Mouse (Mus musculus) intestine, embryonic 14.5 days (tissue): ENCODE measurements at regions not wholly inside any gene's neighbourhood (a gene's known extent, or its start where the extent isn't known, plus 50 kb on each side); places are given as distances from the start of the nearest gene placed in this dataset.
A peak's percentile ranks its signal among the peaks of the same experiment; 100 is the strongest.

Experiments
- ATAC-seq: fragments of 200-750 bp; cut with Nextera tagmentation; replicated peaks from 2 replicates; pipeline ENCODE4 v1.8.0; 2017; ENCODE audit warnings: low read depth, moderate number of reproducible peaks, moderate TSS enrichment, moderate library complexity; ENCODE audit not compliant: low FRiP score, low TSS enrichment
- DNase-seq: peaks from one replicate; pipeline ENCODE4 v3.0.0-alpha.2; 2018; ENCODE audit warnings: low spot score
- H3K27ac ChIP-seq: fragments of 300-500 bp; sonication (generic); 2 replicates; pipeline ENCODE4 v1.5.1; 2014; ENCODE audit warnings: low read depth, mild to moderate bottlenecking, control low read depth
- H3K27me3 ChIP-seq: fragments of 300-500 bp; sonication (generic); replicated peaks from 2 replicates; pipeline ENCODE4 v1.6.1; 2014; ENCODE audit warnings: low read length, control low read depth; ENCODE audit not compliant: control insufficient read depth, insufficient read depth
- H3K36me3 ChIP-seq: fragments of 300-500 bp; sonication (generic); 2 replicates; pipeline ENCODE4 v1.6.1; 2014; ENCODE audit warnings: low read length, control low read depth; ENCODE audit not compliant: control insufficient read depth, insufficient read depth
- H3K4me1 ChIP-seq: fragments of 300-500 bp; sonication (generic); replicated peaks from 2 replicates; pipeline ENCODE4 v1.6.1; 2014; ENCODE audit warnings: low read length, control low read depth, mixed read lengths; ENCODE audit not compliant: control insufficient read depth, insufficient read depth
- H3K4me2 ChIP-seq: fragments of 300-500 bp; sonication (generic); 2 replicates; pipeline ENCODE4 v1.6.1; 2014; ENCODE audit warnings: low read length
- H3K4me3 ChIP-seq: fragments of 300-500 bp; sonication (generic); 2 replicates; pipeline ENCODE4 v1.5.1; 2014; ENCODE audit warnings: low read depth, low read length, control low read depth, mixed read lengths
- H3K9ac ChIP-seq: fragments of 300-500 bp; sonication (generic); 2 replicates; pipeline ENCODE4 v1.6.1; 2014; ENCODE audit warnings: mild to moderate bottlenecking, low read length
- H3K9me3 ChIP-seq: fragments of 300-500 bp; sonication (generic); 2 replicates; pipeline ENCODE4 v1.6.1; 2016; ENCODE audit warnings: low read length, control low read depth; ENCODE audit not compliant: control insufficient read depth
- WGBS: fragments of 180-500 bp; shearing (Covaris S2); extraction: QIAGEN DNeasy Blood & Tissue Kit; methylation state at CpG from one replicate; pipeline ENCODE4 v1.1.7; 2014; 5-methylcytosine and 5-hydroxymethylcytosine counted together

DNA sequence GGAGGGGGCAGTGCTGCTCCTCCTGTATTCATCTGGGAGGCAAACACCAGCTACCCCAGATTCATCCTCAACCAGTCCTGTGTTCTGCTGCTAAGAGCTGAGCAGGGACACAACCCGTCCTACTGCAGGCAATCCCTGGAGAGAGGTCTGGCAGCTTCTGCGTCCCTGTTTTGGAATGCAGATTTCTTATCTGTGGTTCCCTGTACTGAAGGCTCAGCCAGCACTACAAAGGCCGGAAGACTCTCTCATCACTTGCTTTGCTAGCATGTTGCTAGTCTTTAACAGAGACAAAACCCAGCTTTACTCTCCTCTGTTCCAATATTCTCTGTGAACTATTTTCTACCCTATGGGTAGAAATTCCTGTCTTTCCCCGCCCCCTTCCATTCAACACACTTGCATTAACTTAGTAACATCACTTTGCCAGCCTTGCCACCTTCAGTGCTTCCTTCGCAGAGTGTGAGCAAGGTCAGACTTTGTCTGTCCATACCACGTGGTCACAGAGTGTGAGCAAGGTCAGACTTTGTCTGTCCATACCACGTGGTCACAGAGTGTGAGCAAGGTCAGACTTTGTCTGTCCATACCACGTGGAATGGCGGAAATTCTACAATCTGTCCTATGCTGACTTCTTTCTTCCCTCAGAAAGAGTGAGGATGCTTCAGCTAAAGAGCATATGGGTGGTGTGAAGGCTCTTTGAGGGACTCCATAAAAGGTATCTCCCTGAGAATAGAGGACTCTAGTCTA lies 98.9 kb upstream of the Rgs17 start:
- peak; percentile 52; the same call in 1 of the 2 replicates for ATAC-seq
- H3K27me3 ChIP-seq = no peaks in the 10 kb centered on the region
- WGBS = 49% methylated on average over 9 of the region's 9 CpGs
- H3K36me3 ChIP-seq = no peaks in the 10 kb centered on the region
- no peak overlapping the region for H3K4me2 ChIP-seq
- H3K9me3 ChIP-seq = no peaks in the 10 kb centered on the region
- DNase-seq = no peak
- no peak overlapping the region for H3K4me3 ChIP-seq
- H3K9ac ChIP-seq = no peak overlapping the region
- no peaks in the 10 kb centered on the region for H3K4me1 ChIP-seq
- no peak overlapping the region for H3K27ac ChIP-seq

DNA sequence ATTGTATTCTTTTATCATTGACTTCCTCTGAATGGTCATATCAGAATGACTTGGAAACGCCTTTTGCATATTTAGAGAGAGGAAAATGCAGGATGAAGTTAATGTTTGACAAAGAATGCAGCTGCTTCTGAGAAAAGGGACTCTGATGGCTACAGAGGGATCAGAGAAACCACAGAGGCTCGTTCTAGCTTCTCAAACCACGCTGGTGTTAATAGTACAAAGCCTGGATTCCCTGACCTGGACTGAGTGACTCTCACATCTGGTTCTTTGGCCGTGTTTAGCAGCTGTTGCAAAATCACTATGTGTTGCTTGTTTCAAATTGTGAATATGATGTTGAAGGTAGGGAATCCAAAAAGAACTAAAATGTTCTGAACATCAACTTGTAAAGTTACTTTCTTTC lies 91.5 kb upstream of the Rgs17 start:
- ATAC-seq (no peak; the same call in 1 of the 2 replicates), DNase-seq (no peak)
- no peak overlapping the region for H3K4me2 ChIP-seq
- no peaks in the 10 kb centered on the region for H3K27me3 ChIP-seq
- WGBS = 60% methylated on average over 4 of the region's 4 CpGs
- 0 out of 2 replicates have a peak overlapping the region, but pooled peaks have one; percentile 1 for H3K27ac ChIP-seq
- no peaks in the 10 kb centered on the region for H3K36me3 ChIP-seq
- no peak overlapping the region for H3K4me3 ChIP-seq
- no peaks in the 10 kb centered on the region for H3K9me3 ChIP-seq
- no peaks in the 10 kb centered on the region for H3K4me1 ChIP-seq
- H3K9ac ChIP-seq = no peak overlapping the region

- Histone ChIP-seq H3K36me3 (no peaks in the 10 kb centered on the region), H3K4me1 (no peaks in the 10 kb centered on the region), H3K4me2 (no peak overlapping the region), H3K4me3 (no peak overlapping the region), H3K9ac (no peak overlapping the region), H3K27ac (peak overlapping the region; percentile 16; the same call in 1 of the 2 replicates), H3K9me3 (no peaks in the 10 kb centered on the region), H3K27me3 (no peaks in the 10 kb centered on the region)
- no peak for DNase-seq
- ATAC-seq = no peak
- WGBS = 50% methylated on average over 5 of the region's 5 CpGs
These were observed 89.3 kb upstream of the Rgs17 start for GRCm38 (mm10) chr10:6011541-6011940.

DNA sequence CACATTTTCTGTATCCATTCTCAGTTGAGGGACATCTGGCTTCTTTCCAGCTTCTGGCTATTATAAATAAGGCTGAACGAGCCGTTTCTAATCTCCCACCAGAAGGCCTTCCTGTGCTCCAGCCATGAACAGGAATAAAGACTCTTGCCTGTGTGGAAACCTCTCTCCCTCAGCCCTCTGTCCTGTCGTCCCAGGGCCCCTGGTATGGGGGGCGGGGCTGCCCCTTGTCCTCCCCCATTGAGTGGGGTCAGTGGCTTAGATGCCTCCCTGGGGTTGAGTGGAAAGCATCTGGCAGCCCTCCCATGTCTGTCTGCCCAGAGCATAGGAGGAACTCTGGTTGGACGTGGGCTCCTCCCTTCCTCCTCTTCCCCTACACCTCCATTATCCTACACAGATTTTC lies 88.8 kb upstream of the Rgs17 start:
- Histone ChIP-seq H3K4me1 (no peaks in the 10 kb centered on the region), H3K4me3 (no peak overlapping the region), H3K27ac (peak overlapping the region; percentile 16; the same call in 1 of the 2 replicates), H3K36me3 (no peaks in the 10 kb centered on the region), H3K27me3 (no peaks in the 10 kb centered on the region), H3K9ac (no peak overlapping the region), H3K4me2 (no peak overlapping the region), H3K9me3 (no peaks in the 10 kb centered on the region)
- DNase-seq (no peak), ATAC-seq (no peak)
- WGBS = 39% methylated on average over 5 of the region's 5 CpGs

- H3K4me2 ChIP-seq = no peak overlapping the region
- 52% methylated on average over 1 of the region's 1 CpGs for WGBS
- no peaks in the 10 kb centered on the region for H3K27me3 ChIP-seq
- DNase-seq (no peak), ATAC-seq (no peak)
- no peak overlapping the region for H3K27ac ChIP-seq
- no peaks in the 10 kb centered on the region for H3K9me3 ChIP-seq
- no peak overlapping the region for H3K4me3 ChIP-seq
- H3K9ac ChIP-seq = no peak overlapping the region
- no peaks in the 10 kb centered on the region for H3K4me1 ChIP-seq
- H3K36me3 ChIP-seq = no peaks in the 10 kb centered on the region
These were observed 85.2 kb upstream of the Rgs17 start for GRCm38 (mm10) chr10:6007238-6007972.

- no peaks in the 10 kb centered on the region for H3K27me3 ChIP-seq
- no peak for DNase-seq
- no peaks in the 10 kb centered on the region for H3K4me1 ChIP-seq
- H3K36me3 ChIP-seq = no peaks in the 10 kb centered on the region
- 95% methylated on average over 1 of the region's 1 CpGs for WGBS
- no peaks in the 10 kb centered on the region for H3K9me3 ChIP-seq
- ATAC-seq = no peak
- H3K9ac ChIP-seq = no peak overlapping the region
- H3K27ac ChIP-seq = no peak overlapping the region
- H3K4me3 ChIP-seq = no peak overlapping the region
- H3K4me2 ChIP-seq = no peak overlapping the region
These were observed 59.2 kb upstream of the Rgs17 start for GRCm38 (mm10) chr10:5981433-5981832.

GRCm38 (mm10) chr10:5978534-5978933 lies 56.3 kb upstream of the Rgs17 start:
- H3K4me2 ChIP-seq = no peak overlapping the region
- H3K27ac ChIP-seq = no peak overlapping the region
- H3K4me3 ChIP-seq = no peak overlapping the region
- H3K9ac ChIP-seq = no peak overlapping the region
- no peak for ATAC-seq
- H3K36me3 ChIP-seq = no peaks in the 10 kb centered on the region
- WGBS = 57% methylated on average over 1 of the region's 1 CpGs
- no peaks in the 10 kb centered on the region for H3K4me1 ChIP-seq
- no peaks in the 10 kb centered on the region for H3K27me3 ChIP-seq
- DNase-seq = no peak
- H3K9me3 ChIP-seq = no peaks in the 10 kb centered on the region
